In genomic region chr14:18377944-18378575, GRCm38 (mm10) we compare ENCODE assay signal across 8 mouse cellular contexts. TPM values are rescaled to one million over a fixed set of nuclear protein-coding genes. Genes with fewer than 3 reads are reported as not detected.
A peak's percentile ranks its signal among the peaks of the same experiment; 100 is the strongest.
DNase-seq lines count a peak whose midpoint lies in the region; ATAC-seq lines count a peak whose summit lies in the region.

No protein-coding gene starts in this region.

- ATAC-seq in activated CD4-positive, CD25-positive, alpha-beta regulatory T cell, adult 4 months: no peak
- ATAC-seq in monocyte, adult 5-6 weeks (replicated peaks; ENCODE audit: insufficient number of reproducible peaks, low FRiP score, low TSS enrichment, poor library complexity, severe bottlenecking): no peak

- DNase-seq in cerebellum, postnatal 14 days: peak; percentile 47 to 48
- DNase-seq in cerebellum, adult 18-20 months: no peak
- peak; percentile 30 for DNase-seq in right cerebral cortex, adult 18-20 months
- no peak for DNase-seq in right cerebral cortex, postnatal 36 days (ENCODE audit: low spot score in 2 of 2)
- peak; percentile 48 to 53 for DNase-seq in layer of hippocampus, postnatal 10 days (ENCODE audit: low spot score in 2 of 2)
- DNase-seq in right cerebral cortex, postnatal 10 days (ENCODE audit: low spot score in 2 of 2): peak; percentile 66 to 70

RNA-seq across cellular contexts. Expression of gene Ube2e1, which starts 46.4 kb away (rescaled TPM):
- 100 to 1,000 TPM; 107 to 113 TPM for total RNA-seq in layer of hippocampus, postnatal 10 days (2021)
- polyA plus RNA-seq in activated CD4-positive, CD25-positive, alpha-beta regulatory T cell, adult 4 months (2017; shearing (Covaris generic)): 10 to 100 TPM; 31.1 to 63.4 TPM
- 44.2 to 61.0 TPM (median 50.6 TPM) in 3 replicates for total RNA-seq in monocyte, adult 5-6 weeks (2017)

Comparison
In these comparisons a context has a peak if more than half of its experiments do, and no peak if none do; other contexts are left out.
1. DNase-seq: peak in cerebellum, postnatal 14 days (2 of 2), right cerebral cortex, adult 18-20 months (single experiment), layer of hippocampus, postnatal 10 days (2 of 2) and right cerebral cortex, postnatal 10 days (2 of 2); none in cerebellum, adult 18-20 months (0 of 2) and right cerebral cortex, postnatal 36 days (0 of 2).